Mouse (Mus musculus): ENCODE data around the gene Dpt. TPM values are rescaled to one million over a fixed set of nuclear protein-coding genes. Genes with fewer than 3 reads are reported as not detected.
A peak's percentile ranks its signal among the peaks of the same experiment; 100 is the strongest.

Dpt gene
- polyA plus RNA-seq, 1 experiment = 2.1 TPM

- no peak for DNase-seq (ENCODE audit: low read depth)
- TF ChIP-seq POLR2A (IDR thresholded peaks at IDR 0.05; ENCODE audit: borderline replicate concordance, extremely low read depth, insufficient read depth, insufficient read length, poor library complexity, severe bottlenecking) (no peak), CTCF (IDR thresholded peaks at IDR 0.05; ENCODE audit: borderline replicate concordance, extremely low read depth, insufficient read depth, insufficient read length) (no peak)
Observed at GRCm38 (mm10) chr1:164793049-164793448, 3.4 kb upstream of the Dpt start.

GRCm38 (mm10) chr1:164797746-164798285 lies 1.4 kb downstream of the Dpt start:
- TF ChIP-seq POLR2A (IDR thresholded peaks at IDR 0.05; ENCODE audit: borderline replicate concordance, extremely low read depth, insufficient read depth, insufficient read length, poor library complexity, severe bottlenecking) = no peak
- TF ChIP-seq CTCF (IDR thresholded peaks at IDR 0.05; ENCODE audit: borderline replicate concordance, extremely low read depth, insufficient read depth, insufficient read length) = no peak

DNA sequence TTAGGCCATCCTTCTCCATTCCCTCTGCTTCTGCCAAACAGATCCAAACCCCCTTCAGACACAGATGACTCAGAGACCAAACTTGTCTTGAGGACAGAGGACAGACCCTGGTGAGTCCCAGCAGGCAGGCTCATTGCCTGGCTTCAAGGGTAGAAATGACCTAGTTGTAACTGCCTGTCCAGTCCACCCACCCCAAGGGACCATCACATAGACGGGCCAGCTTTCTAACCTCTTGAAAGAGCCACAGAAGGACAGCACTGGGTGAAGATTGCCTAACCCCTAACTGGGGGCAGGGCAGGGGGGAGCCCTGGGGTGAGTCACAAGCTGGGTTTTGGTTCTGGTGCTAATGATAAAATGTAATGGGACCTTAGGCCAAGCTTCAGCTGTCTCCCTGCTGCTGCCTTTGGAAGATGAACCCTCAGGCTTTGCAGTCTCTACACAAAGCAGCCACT lies 2.1 kb downstream of the Dpt start:
- TF ChIP-seq CTCF (IDR thresholded peaks at IDR 0.05; ENCODE audit: borderline replicate concordance, extremely low read depth, insufficient read depth, insufficient read length) = no peak
- no peak for TF ChIP-seq POLR2A (IDR thresholded peaks at IDR 0.05; ENCODE audit: borderline replicate concordance, extremely low read depth, insufficient read depth, insufficient read length, poor library complexity, severe bottlenecking)
- no peak for DNase-seq (ENCODE audit: low read depth)

More at GRCm38 (mm10) chr1:164797746-164798285, 1.4 kb downstream of the Dpt start:
- no peak for DNase-seq (ENCODE audit: low read depth)

DNA sequence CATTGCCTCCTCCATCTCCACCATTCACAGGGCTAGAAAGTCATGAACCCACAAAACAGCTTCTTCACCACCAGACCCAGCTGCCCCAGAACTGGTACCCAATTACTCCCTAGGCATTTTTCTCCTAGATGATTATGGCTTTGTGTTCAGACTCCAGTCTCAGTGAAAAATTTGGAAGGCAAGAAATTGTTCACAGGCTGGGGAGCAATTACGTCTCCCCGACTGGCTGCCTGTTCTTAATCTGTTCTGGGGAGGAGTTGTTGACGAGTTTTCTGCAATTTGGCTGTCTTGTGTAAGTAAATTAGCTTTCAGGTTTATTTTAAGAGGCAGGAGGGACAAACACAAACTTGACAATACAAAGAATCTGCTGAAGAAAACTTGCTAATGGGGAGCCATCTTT lies 2.7 kb downstream of the Dpt start:
- no peak for DNase-seq (ENCODE audit: low read depth)
- TF ChIP-seq POLR2A (IDR thresholded peaks at IDR 0.05; ENCODE audit: borderline replicate concordance, extremely low read depth, insufficient read depth, insufficient read length, poor library complexity, severe bottlenecking) = no peak
- no peak for TF ChIP-seq CTCF (IDR thresholded peaks at IDR 0.05; ENCODE audit: borderline replicate concordance, extremely low read depth, insufficient read depth, insufficient read length)

- TF ChIP-seq POLR2A (IDR thresholded peaks at IDR 0.05; ENCODE audit: borderline replicate concordance, extremely low read depth, insufficient read depth, insufficient read length, poor library complexity, severe bottlenecking) = no peak
- no peak for DNase-seq (ENCODE audit: low read depth)
Observed at GRCm38 (mm10) chr1:164804277-164804676, 7.8 kb downstream of the Dpt start.

GRCm38 (mm10) chr1:164804751-164805435 lies 8.4 kb downstream of the Dpt start:
- no peak for DNase-seq (ENCODE audit: low read depth)
- TF ChIP-seq CTCF (IDR thresholded peaks at IDR 0.05; ENCODE audit: borderline replicate concordance, extremely low read depth, insufficient read depth, insufficient read length) (no peak), POLR2A (IDR thresholded peaks at IDR 0.05; ENCODE audit: borderline replicate concordance, extremely low read depth, insufficient read depth, insufficient read length, poor library complexity, severe bottlenecking) (no peak)

DNA sequence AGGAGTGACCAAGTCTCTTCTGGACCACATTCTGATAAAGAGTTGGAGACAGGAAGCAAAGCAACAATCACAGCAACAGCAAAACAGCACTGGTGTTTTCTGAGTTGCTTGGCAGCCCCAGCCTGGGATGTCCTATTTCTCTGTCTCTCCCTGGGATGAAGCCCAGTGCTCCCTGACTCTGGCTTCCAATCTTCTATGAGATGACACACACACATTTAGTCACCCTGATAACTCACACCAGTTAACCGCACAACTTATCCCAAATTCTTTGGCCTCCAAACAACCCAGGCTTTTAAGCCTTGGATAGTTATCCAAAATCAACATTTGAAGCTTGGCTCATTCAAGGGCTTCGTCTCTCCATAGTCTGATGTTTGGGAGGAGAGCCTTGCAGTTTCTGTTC lies 12.9 kb downstream of the Dpt start:
- no peak for TF ChIP-seq POLR2A (IDR thresholded peaks at IDR 0.05; ENCODE audit: borderline replicate concordance, extremely low read depth, insufficient read depth, insufficient read length, poor library complexity, severe bottlenecking)
- no peak for TF ChIP-seq CTCF (IDR thresholded peaks at IDR 0.05; ENCODE audit: borderline replicate concordance, extremely low read depth, insufficient read depth, insufficient read length)
- DNase-seq (ENCODE audit: low read depth) = no peak

DNA sequence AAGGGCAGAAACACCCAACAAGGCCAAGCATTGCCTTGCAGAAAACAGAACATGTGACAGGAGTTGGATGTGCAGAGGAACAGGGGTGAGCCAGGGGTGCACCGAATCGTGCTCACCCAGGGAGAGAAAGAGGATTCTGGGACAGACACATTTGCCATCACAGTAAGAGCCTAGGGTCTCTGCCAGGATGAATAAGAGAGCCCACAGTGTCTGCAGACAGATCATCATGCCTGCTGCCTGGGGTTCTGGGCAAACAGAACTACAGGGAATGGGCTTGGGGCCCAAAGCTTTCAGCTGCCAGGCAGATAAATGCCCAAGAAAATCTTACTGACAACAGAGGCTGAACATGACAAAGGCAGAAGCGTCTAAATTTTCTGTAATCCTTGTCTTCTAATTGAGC lies 14.9 kb downstream of the Dpt start:
- TF ChIP-seq CTCF (IDR thresholded peaks at IDR 0.05; ENCODE audit: borderline replicate concordance, extremely low read depth, insufficient read depth, insufficient read length) (no peak), POLR2A (IDR thresholded peaks at IDR 0.05; ENCODE audit: borderline replicate concordance, extremely low read depth, insufficient read depth, insufficient read length, poor library complexity, severe bottlenecking) (no peak)
- DNase-seq (ENCODE audit: low read depth) = peak; percentile 53

DNA sequence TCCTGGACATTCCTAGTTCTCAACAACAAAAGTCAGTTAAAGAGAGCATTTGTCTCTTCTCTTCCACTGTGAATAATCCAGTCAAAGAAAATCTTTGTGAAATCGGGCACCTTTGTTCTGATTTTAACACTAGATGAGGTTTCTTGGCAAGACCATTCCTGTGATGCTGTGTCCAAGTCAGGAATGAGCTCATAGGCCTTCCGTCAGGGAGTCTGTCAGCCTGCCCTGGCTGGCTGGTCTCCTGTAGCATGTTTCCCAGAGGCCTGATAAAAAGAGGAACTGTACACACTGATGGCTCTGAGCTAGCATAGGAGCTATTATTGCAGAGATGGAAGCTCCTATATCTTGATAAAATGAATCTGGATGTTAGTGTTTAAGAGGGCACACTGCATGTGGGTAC lies 17.8 kb downstream of the Dpt start:
- TF ChIP-seq CTCF (IDR thresholded peaks at IDR 0.05; ENCODE audit: borderline replicate concordance, extremely low read depth, insufficient read depth, insufficient read length) = no peak
- no peak for TF ChIP-seq POLR2A (IDR thresholded peaks at IDR 0.05; ENCODE audit: borderline replicate concordance, extremely low read depth, insufficient read depth, insufficient read length, poor library complexity, severe bottlenecking)
- DNase-seq (ENCODE audit: low read depth) = peak; percentile 58

DNA sequence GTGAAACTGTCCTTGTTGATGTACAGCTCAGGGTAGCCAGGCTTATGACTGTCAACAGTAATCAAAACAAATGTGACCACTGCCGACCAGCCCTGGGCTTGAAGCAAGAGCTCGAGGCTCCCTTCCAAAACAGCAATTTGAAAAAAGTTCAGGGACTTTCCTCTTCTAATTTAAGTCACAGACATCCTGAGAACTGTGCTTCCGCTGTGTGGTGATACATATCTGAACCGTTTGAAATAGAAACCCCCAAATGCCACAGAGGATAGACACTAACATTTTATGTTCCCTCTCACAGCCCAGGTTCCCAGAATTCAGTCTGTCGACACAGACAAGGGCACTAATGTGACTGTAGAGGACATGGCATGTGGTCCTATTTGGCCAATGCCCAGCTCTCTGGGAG lies 18.9 kb downstream of the Dpt start:
- no peak for DNase-seq (ENCODE audit: low read depth)
- TF ChIP-seq CTCF (IDR thresholded peaks at IDR 0.05; ENCODE audit: borderline replicate concordance, extremely low read depth, insufficient read depth, insufficient read length) = no peak
- no peak for TF ChIP-seq POLR2A (IDR thresholded peaks at IDR 0.05; ENCODE audit: borderline replicate concordance, extremely low read depth, insufficient read depth, insufficient read length, poor library complexity, severe bottlenecking)

GRCm38 (mm10) chr1:164817331-164817730 lies 20.9 kb downstream of the Dpt start:
- TF ChIP-seq POLR2A (IDR thresholded peaks at IDR 0.05; ENCODE audit: borderline replicate concordance, extremely low read depth, insufficient read depth, insufficient read length, poor library complexity, severe bottlenecking) (no peak), CTCF (IDR thresholded peaks at IDR 0.05; ENCODE audit: borderline replicate concordance, extremely low read depth, insufficient read depth, insufficient read length) (no peak)

DNA sequence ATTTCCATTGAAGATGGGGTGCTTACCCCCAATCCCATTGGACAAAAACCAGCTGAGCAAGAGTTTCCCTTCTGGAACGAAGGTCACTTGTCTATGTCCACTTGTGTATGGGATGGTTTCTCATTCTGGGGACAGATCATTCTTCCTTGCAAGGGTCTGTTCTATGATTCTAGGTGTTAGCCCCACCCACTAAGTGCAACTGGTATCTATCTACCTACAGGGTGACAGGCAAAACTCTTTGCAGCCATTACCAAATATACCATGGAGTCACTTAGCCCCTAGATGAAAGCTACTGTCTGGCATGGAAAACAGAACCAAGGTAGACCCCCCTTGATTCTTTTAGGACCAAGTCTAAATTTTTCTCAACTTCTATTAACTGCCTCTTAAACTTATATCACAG lies 24.9 kb downstream of the Dpt start:
- no peak for TF ChIP-seq CTCF (IDR thresholded peaks at IDR 0.05; ENCODE audit: borderline replicate concordance, extremely low read depth, insufficient read depth, insufficient read length)
- TF ChIP-seq POLR2A (IDR thresholded peaks at IDR 0.05; ENCODE audit: borderline replicate concordance, extremely low read depth, insufficient read depth, insufficient read length, poor library complexity, severe bottlenecking) = no peak
- DNase-seq (ENCODE audit: low read depth) = no peak

More at GRCm38 (mm10) chr1:164817331-164817730, 20.9 kb downstream of the Dpt start:
- no peak for DNase-seq (ENCODE audit: low read depth)

All from brain, embryonic 14.5 days (tissue).